In genomic region chr11:88524437-88524789, GRCm38 (mm10) we compare ENCODE assay signal across 8 mouse cellular contexts.
DNase-seq lines count a peak whose midpoint lies in the region; ATAC-seq lines count a peak whose summit lies in the region.

No protein-coding gene starts in this region.

- no peaks in the 10 kb centered on the region for H3K9me3 ChIP-seq in heart, embryonic 15.5 days (replicated peaks)
- no peaks in the 10 kb centered on the region for H3K9me3 ChIP-seq in embryonic facial prominence, embryonic 11.5 days (replicated peaks; ENCODE audit: control insufficient read depth, low read length)
- no peaks in the 10 kb centered on the region for H3K9me3 ChIP-seq in hindbrain, embryonic 10.5 days
- no peaks in the 10 kb centered on the region for H3K9me3 ChIP-seq in midbrain, embryonic 12.5 days

- H3K4me1 ChIP-seq in heart, embryonic 15.5 days (replicated peaks) = peaks cover 85% of the 10 kb centered on the region
- H3K4me1 ChIP-seq in embryonic facial prominence, embryonic 11.5 days (ENCODE audit: control insufficient read depth, insufficient read depth, low read length) = peaks cover 20% of the 10 kb centered on the region
- peaks cover 92% of the 10 kb centered on the region for H3K4me1 ChIP-seq in hindbrain, embryonic 10.5 days (replicated peaks)
- H3K4me1 ChIP-seq in midbrain, embryonic 12.5 days = peaks cover 82% of the 10 kb centered on the region

- H3K4me3 ChIP-seq in heart, embryonic 15.5 days = no peak overlapping the region
- no peak overlapping the region for H3K4me3 ChIP-seq in embryonic facial prominence, embryonic 11.5 days (ENCODE audit: low read depth, low read length)
- no peak overlapping the region for H3K4me3 ChIP-seq in hindbrain, embryonic 10.5 days
- H3K4me3 ChIP-seq in midbrain, embryonic 12.5 days = no peak overlapping the region

- peak overlapping the region; percentile 14; the same call in 1 of the 2 replicates for H3K4me2 ChIP-seq in heart, embryonic 15.5 days
- no peak overlapping the region for H3K4me2 ChIP-seq in embryonic facial prominence, embryonic 11.5 days (ENCODE audit: low read depth, low read length)
- no peak overlapping the region for H3K4me2 ChIP-seq in midbrain, embryonic 12.5 days (replicated peaks)

- ATAC-seq in heart, embryonic 15.5 days (replicated peaks; ENCODE audit: insufficient number of reproducible peaks, insufficient read depth, low FRiP score, low read depth) = peak; percentile 8; the same call in 1 of the 2 replicates
- no peak for ATAC-seq in embryonic facial prominence, embryonic 11.5 days (replicated peaks; ENCODE audit: insufficient number of reproducible peaks, low FRiP score, low TSS enrichment, low read depth)
- ATAC-seq in midbrain, embryonic 12.5 days (ENCODE audit: low FRiP score, low read depth) = no peak
- ATAC-seq in erythroblast, adult 5-6 weeks (replicated peaks; ENCODE audit: low FRiP score, poor library complexity, severe bottlenecking) = no peak

- H3K9ac ChIP-seq in heart, embryonic 15.5 days = no peak overlapping the region
- H3K9ac ChIP-seq in embryonic facial prominence, embryonic 11.5 days (replicated peaks; ENCODE audit: low read length) = 0 out of 2 replicates have a peak overlapping the region, but pooled peaks have one; percentile 23
- 0 out of 2 replicates have a peak overlapping the region, but pooled peaks have one; percentile 28 for H3K9ac ChIP-seq in midbrain, embryonic 12.5 days (replicated peaks)

- no peaks in the 10 kb centered on the region for H3K27me3 ChIP-seq in heart, embryonic 15.5 days
- no peaks in the 10 kb centered on the region for H3K27me3 ChIP-seq in embryonic facial prominence, embryonic 11.5 days (ENCODE audit: control insufficient read depth, insufficient read depth, low read length)
- no peaks in the 10 kb centered on the region for H3K27me3 ChIP-seq in hindbrain, embryonic 10.5 days (ENCODE audit: insufficient read depth, poor library complexity, severe bottlenecking)
- no peaks in the 10 kb centered on the region for H3K27me3 ChIP-seq in midbrain, embryonic 12.5 days

- DNase-seq in heart, adult 11 months = no peak
- peak; percentile 13 for DNase-seq in embryonic facial prominence, embryonic 11.5 days (ENCODE audit: low spot score)
- no peak for DNase-seq in hindbrain, embryonic 10.5 days (ENCODE audit: low spot score)
- DNase-seq in retina, embryonic 14.5 days (ENCODE audit: low spot score) = no peak
- DNase-seq in urinary bladder, postnatal 25 days (ENCODE audit: low spot score) = no peak

- H3K36me3 ChIP-seq in heart, embryonic 15.5 days = no peaks in the 10 kb centered on the region
- H3K36me3 ChIP-seq in embryonic facial prominence, embryonic 11.5 days (replicated peaks; ENCODE audit: control insufficient read depth, insufficient read depth, low read depth, low read length) = no peaks in the 10 kb centered on the region
- H3K36me3 ChIP-seq in hindbrain, embryonic 10.5 days = peaks cover 31% of the 10 kb centered on the region
- H3K36me3 ChIP-seq in midbrain, embryonic 12.5 days = no peaks in the 10 kb centered on the region; the same call in 1 of the 2 replicates

- peak overlapping the region; percentile 89 for H3K27ac ChIP-seq in heart, embryonic 15.5 days
- H3K27ac ChIP-seq in embryonic facial prominence, embryonic 11.5 days (replicated peaks; ENCODE audit: low read depth, low read length) = peak overlapping the region; percentile 16; the same call in 1 of the 2 replicates
- peak overlapping the region; percentile 85 for H3K27ac ChIP-seq in hindbrain, embryonic 10.5 days
- peak overlapping the region; percentile 86 for H3K27ac ChIP-seq in midbrain, embryonic 12.5 days (replicated peaks)

Comparison
In these comparisons a context has a peak if more than half of its experiments do, and no peak if none do; other contexts are left out.
1. H3K27ac ChIP-seq: peak in every context shown above with its lines; median percentile 89 in heart, embryonic 15.5 days; 86 in midbrain, embryonic 12.5 days; 85 in hindbrain, embryonic 10.5 days; 16 in embryonic facial prominence, embryonic 11.5 days.